Mouse (Mus musculus): ENCODE results near the gene Snx4.
A peak's percentile ranks its signal among the peaks of the same experiment; 100 is the strongest.
"Not testable (repeated sequence)": the region's sequence is repeated elsewhere in the genome, so short reads cannot be mapped to it uniquely, and the experiment has no call there.

Gene Snx4

DNA sequence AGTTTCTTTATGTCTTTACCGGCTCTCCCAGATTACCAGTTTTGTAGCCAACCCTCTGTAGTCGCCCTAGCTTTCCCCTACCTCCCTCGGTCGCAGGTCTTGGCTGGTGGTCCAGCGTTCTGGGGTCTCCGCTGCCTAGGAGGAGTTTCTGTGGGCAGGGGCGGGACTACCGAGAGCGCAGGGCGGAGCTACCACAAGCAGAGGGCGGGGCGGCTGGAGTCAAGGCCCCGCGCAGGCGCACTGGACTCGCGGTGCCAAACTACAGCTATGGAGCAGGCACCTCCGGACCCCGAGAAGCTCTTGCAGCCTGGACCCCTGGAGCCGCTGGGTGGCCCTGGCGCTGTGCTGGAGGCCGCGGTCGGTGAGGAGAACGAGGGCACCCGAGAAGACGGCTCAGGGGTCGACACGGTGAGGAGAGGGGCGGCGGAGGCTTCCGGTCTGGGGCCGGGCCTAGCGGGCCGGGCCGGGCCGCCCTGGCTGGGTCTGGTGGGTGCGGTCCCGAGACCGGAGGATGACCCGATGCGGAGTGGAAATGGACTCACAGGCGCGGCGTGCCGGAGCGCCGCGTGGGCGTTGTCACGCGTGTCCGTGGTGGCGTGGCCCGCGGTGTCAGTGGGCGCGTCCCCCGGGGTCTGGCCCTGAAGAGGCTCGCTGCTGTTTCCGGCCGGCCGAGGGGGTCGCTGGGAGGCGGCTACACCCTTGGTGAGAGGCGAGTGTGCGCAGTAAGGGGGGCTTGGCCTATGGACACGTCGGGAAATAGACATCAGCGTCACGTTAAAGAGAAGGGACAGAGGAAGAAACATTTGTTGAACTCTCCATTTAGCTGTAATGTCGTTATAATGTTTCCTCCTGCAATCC is at the start of gene Snx4:
Snx4 (plus strand) TSS at position 249 of the 858 bp plus-strand sequence.
- DNase-seq (ENCODE audit: low read depth, low spot score) = peak; percentile 92

DNA sequence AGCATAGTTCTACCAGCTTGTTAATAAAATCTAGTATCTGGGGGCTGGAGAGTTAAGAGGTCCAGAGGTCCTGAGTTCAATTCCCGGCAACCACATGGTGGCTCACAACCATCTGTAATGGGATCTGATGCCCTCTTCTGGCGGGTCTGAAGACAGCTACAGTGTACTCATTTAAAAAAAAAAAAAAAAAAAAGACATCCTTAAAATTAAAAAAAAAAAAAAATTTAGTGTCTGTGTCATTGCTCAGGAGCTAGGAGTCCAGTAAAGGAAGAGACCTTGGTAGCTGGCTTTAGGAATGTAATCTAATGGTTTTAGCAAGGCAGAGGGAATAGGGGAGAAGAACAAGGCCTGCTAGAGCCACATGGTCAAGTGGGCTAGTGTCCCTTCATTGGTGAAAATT is 40.4 kb upstream of the Snx4 start:
- no peak for DNase-seq (ENCODE audit: low read depth, low spot score)

DNA sequence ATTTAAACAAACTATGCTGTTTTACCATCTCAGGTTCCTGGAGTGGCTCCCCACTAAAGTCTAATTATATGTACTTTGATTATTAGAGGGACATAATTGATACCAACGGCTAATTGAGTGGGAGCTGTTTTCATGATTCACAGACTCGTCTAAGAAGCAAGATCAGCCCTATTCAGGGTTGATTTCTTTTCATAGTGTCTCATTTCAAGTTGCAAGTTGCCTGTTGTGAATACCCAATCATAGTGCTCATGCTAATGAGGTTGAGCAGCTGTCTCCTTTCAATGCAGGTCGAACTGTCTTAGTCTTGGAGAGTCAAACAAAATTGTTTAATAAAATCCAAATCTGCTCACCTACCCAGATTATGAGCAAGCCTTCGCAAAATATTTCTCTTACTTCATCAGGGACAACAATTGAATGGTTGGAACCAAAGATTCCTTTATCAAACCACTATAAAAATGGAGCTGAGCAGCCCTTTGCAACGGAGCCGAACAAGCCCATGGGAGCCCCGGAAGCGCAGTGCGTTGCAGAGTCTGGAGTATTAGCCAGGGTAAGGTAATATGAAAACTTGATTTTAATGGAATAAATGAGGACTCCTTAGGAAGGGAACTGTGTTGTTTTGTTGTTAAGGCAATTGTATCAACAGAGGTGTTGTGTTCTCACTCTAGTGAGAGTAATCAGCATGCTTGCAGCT is 34.8 kb upstream of the Snx4 start:
- DNase-seq (ENCODE audit: low read depth, low spot score) = no peak

DNA sequence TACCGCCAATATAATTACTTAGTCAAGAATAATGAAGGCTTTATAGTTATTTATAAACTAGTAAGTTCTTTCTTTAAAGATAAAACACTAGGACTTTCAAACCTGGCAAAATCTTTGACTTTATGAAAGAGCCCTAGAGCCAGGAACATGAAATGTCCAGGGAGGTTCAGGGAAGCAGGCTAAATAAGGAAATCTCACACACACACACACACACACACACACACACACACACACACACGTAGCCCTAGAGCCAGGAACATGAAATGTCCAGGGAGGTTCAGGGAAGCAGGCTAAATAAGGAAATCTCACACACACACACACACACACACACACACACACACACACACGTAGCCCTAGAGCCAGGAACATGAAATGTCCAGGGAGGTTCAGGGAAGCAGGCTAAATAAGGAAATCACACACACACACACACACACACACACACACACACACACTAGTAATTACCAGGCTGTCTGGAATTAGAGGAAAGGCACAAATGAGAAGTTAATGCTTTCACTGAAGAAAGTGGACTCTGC is 33.6 kb upstream of the Snx4 start:
- DNase-seq (ENCODE audit: low read depth, low spot score) = not testable (repeated sequence)

DNA sequence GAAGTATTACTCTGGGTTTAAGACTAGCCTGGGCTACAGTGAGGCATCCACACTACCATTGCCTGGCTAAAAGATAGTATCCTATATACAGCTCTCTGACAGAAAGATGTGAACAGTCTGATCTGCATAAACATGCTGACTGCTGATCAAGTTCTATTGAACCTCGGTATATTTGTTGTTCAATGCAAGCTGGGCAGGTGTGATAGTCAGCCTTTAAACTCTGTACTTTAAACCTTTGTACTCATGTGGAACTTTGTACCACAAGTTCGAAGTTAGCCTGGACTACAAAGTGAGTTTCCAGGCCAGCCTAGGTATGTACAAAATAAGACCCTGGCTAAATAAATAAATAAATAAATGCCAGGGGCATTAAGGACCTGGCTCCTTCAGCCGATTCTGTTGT is 28.8 kb upstream of the Snx4 start:
- no peak for DNase-seq (ENCODE audit: low read depth, low spot score)

DNA sequence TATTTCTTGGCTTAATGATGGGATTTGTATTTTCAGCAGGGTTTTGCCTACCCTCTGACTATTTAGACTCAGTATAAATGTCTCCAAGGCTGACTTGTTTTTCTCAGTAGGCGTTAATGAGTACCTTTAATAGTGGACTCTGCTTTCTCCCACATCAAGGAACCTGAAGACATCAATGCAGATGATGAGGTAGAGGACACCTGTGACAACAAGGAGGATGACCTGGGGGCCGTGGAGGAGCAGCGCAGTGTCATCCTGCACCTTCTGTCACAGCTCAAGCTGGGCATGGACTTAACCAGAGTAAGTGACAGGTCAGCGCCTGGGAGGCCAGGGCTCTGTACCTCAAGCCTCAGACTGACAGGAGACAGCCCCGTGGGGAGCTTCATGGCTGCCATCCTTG is 26.9 kb upstream of the Snx4 start:
- DNase-seq (ENCODE audit: low read depth, low spot score) = no peak

DNA sequence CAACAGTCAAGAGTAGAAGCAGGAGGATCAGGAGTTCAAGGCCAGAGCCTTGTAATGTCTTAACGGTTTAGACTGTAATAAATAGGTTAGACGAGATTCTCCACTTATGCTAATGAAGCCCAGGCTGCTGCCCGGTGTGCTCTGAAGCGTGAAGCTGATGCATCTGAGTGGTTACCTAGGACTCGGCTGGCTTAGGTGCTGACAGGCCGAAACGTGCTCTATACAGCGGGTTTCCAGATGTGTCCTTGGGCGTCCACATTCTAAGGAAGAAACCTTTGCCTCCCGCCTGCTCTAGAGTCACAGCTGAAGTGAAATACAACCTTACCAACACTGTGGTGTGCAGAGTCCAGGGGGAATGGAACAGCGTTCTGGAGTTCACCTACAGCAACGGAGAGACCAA is 17.1 kb upstream of the Snx4 start:
- no peak for DNase-seq (ENCODE audit: low read depth, low spot score)

DNA sequence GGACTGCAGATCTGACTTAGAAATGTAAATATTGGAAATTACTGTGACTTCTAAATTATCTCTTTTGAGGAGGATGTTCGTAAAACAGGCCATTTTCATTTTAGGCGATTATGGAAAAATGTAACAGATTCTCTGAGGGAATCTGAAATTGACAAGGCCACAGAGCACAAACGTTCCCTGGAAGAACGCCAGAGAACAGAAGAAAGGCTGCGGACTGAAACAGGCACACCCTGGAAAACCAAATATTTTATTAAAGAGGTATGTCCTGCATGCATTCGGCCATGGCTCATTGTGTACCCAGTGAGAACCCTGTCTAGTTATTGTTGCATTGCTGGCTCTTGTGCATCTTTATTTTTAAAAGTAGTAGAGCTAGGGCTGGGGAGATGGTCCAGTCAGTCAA is 15.1 kb upstream of the Snx4 start:
- DNase-seq (ENCODE audit: low read depth, low spot score) = no peak

DNA sequence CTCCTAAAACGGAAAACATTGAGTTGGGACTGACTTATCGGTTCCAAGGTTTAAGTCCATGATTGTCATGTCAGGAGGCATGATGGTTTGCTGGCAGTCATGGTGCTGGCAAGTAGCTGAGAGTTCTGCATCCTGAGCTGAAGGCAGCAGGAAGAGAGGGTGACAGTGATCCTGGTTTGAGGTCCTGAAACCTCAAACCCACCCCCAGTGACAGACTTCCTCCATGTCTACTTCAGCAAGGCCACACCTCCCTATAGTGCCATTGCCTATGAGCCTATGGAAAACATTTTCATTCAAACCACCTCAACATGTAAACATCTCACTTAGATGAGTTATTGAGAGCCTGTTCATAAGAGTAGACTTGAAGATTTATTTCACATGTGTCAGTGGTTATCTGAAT is 11.9 kb upstream of the Snx4 start:
- no peak for DNase-seq (ENCODE audit: low read depth, low spot score)

DNA sequence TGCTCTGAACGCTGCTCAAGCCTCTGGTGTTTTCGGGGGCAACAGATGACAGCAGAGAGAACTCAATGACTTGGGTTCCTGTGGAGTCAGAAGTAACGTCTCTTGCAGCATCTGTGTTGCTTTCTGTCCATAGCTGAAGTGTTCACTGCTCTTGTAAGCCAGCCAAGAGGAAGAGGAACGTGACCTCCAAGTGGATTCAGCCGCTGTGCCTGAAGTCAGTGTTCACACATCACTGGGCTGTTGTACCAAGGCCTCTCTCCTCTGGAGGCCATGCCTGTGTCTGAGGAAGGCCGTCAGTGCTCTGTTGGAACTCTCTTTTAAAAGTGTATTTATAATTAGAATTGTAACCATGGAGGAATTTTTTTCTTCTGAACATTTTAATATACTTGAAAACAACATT is 9.2 kb upstream of the Snx4 start:
- DNase-seq (ENCODE audit: low read depth, low spot score) = no peak

DNA sequence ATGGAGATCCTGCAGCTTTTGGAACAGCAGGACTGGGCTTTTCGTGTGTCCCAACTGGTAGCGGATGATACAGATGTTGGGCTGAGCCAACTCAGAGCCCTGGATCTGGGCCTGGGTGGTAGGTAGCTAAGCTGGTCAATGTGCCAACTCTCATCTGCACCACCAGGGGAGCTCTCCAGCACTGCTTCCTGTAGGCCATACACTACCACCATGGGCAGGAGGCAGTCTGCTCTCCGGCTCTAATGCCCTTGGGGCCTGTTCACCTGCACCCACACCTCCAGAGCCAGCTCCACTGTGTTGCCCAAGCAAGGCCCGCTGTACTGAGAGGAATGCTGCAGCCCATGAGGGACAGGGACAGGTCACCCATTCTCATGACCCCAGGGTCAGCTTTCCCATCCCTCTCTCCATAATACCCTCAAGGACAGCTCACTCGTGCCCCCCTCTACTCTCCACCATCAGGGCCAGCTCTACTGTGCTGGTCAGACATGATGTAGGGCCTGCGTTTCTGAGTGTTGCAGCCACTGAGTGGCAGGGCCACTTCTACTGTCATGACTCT is 7.0 kb upstream of the Snx4 start:
- peak; percentile 58 for DNase-seq (ENCODE audit: low read depth, low spot score)

DNA sequence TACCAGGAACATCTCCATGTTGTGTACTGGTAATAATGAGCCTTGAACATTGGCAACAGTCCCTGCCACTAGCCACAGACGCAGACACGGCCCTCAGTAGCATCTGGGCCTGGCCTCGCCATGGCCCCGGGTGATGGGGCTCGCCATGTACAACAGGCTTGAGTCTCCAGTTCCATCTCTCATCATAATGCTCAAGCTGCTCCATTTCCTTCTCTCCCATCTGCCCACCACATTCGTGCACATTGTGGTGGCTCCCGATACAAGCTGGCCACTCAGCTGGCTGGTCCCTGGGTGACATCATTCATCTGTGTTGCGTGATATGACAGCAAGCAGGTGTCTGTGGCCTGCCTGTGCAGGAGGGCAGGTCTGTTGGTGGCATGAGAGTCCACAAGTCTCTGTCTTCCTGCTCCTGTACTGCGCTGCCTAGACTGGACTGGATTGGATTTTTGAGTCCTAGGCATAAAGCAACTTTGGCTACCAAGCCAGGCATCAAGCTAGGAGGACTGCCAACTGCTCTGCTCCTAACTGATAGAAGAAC is 6.2 kb upstream of the Snx4 start:
- DNase-seq (ENCODE audit: low read depth, low spot score) = no peak

DNA sequence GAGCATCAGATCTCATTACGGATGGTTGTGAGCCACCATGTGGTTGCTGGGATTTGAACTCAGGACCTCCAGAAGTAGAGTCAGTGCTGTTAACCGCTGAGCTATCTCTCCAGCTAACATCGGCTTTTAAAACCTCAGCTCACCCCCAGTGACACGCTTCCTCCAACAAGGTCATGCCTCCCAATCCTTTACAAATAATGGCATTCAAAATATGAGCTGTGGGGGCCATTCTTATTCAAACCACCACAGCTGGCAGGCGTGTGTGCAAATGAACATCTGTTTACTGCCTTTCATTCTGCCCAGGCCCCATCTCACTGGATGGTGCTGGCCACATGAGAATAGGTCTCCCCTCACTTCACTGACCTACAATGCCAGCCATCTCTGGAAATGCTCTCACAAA is 4.7 kb upstream of the Snx4 start:
- DNase-seq (ENCODE audit: low read depth, low spot score) = peak; percentile 74

DNA sequence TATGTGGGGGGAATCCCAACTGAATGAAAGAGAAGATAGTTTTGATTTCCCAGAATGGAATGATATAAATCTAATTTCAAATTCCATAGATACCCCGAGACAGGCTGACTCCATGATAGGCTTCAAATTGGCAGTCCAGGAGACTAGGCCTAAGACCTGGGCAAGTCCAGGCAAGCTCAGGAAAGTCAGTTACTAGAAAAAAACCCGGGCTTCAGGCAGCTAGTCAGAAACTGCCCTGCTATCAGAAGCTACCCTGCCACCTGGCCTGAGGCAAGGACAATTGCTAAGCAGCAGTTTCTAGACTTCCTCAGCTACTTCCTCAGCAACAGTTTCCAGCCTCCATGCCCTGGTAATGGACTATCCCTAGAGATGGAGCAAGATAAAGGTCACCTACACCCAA is 4.2 kb upstream of the Snx4 start:
- DNase-seq (ENCODE audit: low read depth, low spot score) = peak; percentile 45

DNA sequence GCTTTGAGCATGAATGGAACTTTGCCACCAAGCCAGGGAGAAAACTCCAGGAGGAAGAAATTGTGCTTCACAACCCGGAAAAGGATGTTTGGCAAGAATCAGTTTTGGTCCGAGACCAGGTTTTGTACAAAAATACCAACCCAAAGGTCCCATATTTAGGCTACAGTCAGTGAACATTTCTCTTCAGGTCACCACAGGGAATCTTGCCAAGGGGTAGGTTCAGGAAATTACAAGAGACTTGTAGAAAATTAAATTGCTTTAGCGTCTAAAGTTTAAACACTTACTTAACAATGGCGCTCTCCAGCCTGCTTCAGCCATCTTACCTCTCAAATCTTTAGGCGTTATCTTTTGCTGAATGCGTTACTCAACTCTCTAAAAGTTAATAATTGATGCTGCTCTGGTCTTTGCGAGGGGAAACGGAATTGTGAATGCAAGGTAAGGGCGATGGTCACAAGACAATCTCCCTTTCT is 556 bp upstream of the Snx4 start:
- DNase-seq (ENCODE audit: low read depth, low spot score) = peak; percentile 46

DNA sequence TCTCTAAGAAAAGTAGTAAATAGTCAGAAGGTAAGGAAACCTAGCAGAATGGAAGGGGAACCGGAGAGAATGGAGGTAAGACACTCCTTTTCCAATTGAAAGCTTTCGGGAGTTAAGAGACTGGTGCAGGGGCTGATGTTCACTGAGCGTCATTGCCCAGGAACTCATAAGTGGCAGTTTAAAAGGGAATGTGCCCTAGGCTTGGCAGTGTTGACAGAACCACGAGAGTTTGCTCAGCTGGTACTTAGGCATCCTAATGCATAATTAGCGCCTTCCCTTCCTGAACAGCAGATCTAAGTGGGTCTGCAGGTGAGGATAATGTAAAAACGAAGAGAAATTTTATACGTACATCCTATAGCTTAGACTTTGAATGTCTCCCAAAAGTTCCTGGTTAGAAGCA is 4.4 kb downstream of the Snx4 start:
- DNase-seq (ENCODE audit: low read depth, low spot score) = no peak

DNA sequence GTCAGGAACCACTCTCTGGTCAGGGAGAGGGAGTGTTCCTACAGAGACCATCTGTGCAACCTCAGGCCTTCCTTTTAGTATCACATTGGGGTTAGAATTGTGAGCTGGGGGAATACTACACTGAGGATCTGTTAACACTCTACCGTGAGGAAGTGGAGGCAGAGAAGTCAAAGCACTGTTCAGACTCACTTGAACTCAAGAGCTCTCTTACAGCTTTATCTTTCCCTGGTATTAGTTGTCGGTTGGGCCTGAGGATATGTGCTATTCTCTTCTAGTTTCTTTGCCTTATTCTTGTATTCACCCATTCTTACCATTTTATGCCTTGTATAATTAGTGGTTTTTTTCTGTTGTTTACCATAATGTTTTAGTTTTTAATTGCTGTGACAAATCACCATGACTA is 7.3 kb downstream of the Snx4 start:
- no peak for DNase-seq (ENCODE audit: low read depth, low spot score)

DNA sequence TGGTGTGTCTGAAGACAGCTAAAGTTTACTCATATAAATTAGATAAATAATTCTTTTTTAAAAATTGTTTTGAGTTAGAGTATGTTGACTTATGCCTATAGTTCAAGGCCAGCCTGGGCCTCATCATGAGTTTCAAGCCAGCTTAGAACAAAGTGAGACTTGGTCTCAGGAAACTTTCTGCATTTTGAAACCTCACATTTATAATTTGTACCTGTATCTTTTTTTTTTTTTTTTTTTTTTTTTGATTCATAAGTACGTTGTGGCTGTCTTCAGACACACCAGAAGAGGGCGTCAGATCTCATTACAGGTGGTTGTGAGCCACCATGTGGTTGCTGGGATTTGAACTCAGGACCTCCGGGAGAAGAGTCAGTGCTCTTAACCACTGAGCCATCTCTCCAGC is 8.6 kb downstream of the Snx4 start:
- no peak for DNase-seq (ENCODE audit: low read depth, low spot score)

DNA sequence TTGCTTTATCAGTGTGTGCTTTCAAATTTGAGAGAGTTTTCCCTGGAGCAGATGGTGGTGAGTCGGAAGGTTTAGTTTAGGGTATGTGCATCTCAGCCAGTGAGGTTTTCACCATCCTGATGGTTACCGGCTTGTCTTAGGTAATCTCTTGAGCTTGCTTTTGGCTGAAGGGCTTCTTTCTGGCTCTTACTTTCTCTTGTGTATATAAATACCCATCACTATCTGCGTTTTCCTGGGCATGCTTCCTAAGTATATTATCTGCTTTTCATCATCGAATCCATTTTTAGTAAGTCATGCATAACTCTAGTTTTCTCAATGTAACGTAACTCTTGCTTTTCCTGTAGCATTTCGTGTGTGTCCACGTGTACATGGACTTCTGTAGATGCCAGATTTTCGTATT is 9.6 kb downstream of the Snx4 start:
- DNase-seq (ENCODE audit: low read depth, low spot score) = no peak

DNA sequence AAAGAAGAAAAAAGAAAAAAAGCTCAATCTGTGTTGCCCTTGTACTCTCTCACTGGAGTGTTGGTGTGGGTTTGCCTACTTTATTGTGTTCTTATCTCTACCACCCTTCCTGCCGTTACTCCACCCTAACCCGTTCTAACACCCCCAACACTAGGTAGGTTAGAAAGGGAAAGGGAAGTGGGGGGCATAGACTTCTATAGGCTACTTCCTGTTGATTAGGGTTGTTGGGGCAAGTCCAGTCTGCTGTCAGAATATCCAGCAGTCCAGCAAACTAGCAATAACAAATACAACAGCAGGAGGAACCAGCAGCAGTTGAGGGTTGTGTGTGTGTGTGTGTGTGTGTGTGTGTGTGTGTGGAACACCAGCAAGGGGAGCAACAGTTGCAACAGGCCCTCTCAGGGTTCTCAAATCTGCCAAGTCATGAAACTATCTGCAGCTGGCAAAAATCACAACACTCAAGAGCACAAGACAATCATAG is 10.4 kb downstream of the Snx4 start:
- DNase-seq (ENCODE audit: low read depth, low spot score) = no peak

DNA sequence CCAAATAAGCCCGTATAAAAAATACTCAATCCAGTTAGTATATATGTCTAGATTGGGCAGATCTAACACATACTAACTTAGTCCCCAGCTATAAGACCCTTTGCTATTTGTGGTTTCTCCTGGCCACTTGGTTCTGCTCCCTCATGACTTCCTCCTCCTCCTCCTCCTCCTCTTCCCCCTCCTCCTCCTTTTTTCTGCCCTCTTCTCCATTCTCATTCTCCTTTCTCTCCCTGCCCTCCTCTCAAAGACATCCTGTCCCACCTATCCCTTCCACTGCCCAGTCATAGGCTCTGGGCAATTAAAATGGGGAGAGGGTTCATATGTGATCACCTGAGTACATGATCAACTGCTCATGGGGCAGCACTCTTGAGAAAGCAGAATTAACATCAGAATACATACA is 10.9 kb downstream of the Snx4 start:
- no peak for DNase-seq (ENCODE audit: low read depth, low spot score)

DNA sequence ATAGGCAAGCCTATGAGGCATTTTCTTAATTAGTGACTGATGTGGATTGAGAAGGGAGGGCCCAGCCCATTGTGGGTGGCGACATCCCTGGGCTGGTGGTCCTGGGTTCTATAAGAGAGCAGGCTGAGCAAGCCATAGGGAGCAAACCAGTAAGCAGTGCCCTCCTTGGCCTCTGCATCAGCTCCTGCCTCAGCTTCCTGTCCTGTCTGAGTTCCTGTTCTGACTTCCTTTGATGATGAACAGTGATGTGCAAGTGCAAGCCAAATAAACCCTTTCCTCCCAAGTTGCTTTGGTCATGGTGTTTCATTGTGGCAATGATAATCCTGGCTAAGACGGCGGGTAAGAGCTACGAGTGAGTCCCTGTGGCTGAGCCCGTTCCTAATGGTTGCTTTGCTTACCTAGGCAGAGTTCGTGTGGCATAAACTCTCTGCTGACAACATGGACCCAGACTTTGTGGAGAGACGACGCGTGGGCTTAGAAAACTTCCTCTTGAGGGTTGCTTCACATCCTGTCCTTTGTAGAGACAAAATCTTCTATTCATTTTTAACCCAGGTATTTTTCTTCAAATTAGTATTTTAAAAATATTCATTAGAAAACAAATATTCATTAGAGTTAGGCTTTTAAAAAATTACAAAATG is 16.5 kb downstream of the Snx4 start:
- no peak for DNase-seq (ENCODE audit: low read depth, low spot score)

All from R1 (cell line).